Mouse (Mus musculus): ENCODE data around the gene Mthfd1. TPM values are rescaled to one million over a fixed set of nuclear protein-coding genes. Genes with fewer than 3 reads are reported as not detected.

Gene Mthfd1
- polyA plus RNA-seq, 1 experiment = 20.9 TPM

- Histone ChIP-seq H3K4me3 (ENCODE audit: control insufficient read depth, insufficient read depth, low read length) (no peak overlapping the region), H3K27ac (ENCODE audit: control insufficient read depth, insufficient read depth, low read length) (no peak overlapping the region), H3K4me1 (replicated peaks; ENCODE audit: control insufficient read depth, insufficient read depth, low read length) (0 out of 2 replicates have a peak, but pooled peaks cover 2% of the 10 kb centered on the region), H3K36me3 (ENCODE audit: control insufficient read depth, insufficient read depth, low read length) (no peaks in the 10 kb centered on the region), H3K27me3 (ENCODE audit: control insufficient read depth, insufficient read depth, low read length) (no peaks in the 10 kb centered on the region)
- no peak for DNase-seq
- no peak for TF ChIP-seq CTCF (IDR thresholded peaks at IDR 0.05; ENCODE audit: borderline replicate concordance, control insufficient read depth, extremely low read depth, insufficient read depth, low read length, poor library complexity)
- no peak for TF ChIP-seq POLR2A (IDR thresholded peaks at IDR 0.05; ENCODE audit: control insufficient read depth, extremely low read depth, insufficient read depth, low read length, poor library complexity)
- 92% methylated on average over 17 of the region's 17 CpGs for WGBS
Observed at GRCm38 (mm10) chr12:76336111-76336965, 81.2 kb downstream of the Mthfd1 start.

DNA sequence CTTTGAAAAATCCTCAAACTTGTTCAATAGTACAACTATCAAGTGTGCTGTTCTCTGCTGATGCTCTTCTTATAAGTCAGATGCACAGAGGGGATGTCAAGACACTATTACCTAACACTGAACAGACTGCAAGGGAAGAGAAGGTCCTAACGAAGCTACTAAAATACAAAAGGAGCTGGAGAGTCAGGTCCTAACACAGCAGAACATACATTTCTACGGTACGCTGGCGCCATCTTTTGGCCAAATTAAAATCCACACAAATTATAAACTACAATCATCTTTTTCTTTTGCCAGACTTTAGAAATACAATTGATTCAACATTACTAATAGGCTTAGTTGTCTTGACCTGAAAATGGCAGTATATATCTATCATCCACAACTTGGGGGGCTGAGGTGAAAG, 86.0 kb downstream of the Mthfd1 start:
- no peak overlapping the region for H3K4me3 ChIP-seq (ENCODE audit: control insufficient read depth, insufficient read depth, low read length)
- no peaks in the 10 kb centered on the region for H3K36me3 ChIP-seq (ENCODE audit: control insufficient read depth, insufficient read depth, low read length)
- TF ChIP-seq POLR2A (IDR thresholded peaks at IDR 0.05; ENCODE audit: control insufficient read depth, extremely low read depth, insufficient read depth, low read length, poor library complexity) (no peak), CTCF (IDR thresholded peaks at IDR 0.05; ENCODE audit: borderline replicate concordance, control insufficient read depth, extremely low read depth, insufficient read depth, low read length, poor library complexity) (no peak)
- DNase-seq = peak; percentile 65
- H3K27me3 ChIP-seq (ENCODE audit: control insufficient read depth, insufficient read depth, low read length) = no peaks in the 10 kb centered on the region
- WGBS = 6% methylated on average over 4 of the region's 4 CpGs
- no peak overlapping the region for H3K27ac ChIP-seq (ENCODE audit: control insufficient read depth, insufficient read depth, low read length)
- H3K4me1 ChIP-seq (replicated peaks; ENCODE audit: control insufficient read depth, insufficient read depth, low read length) = peaks cover 3% of the 10 kb centered on the region

- H3K4me1 ChIP-seq (replicated peaks; ENCODE audit: control insufficient read depth, insufficient read depth, low read length) = peaks cover 6% of the 10 kb centered on the region
- peak; percentile 52 for DNase-seq
- H3K27ac ChIP-seq (ENCODE audit: control insufficient read depth, insufficient read depth, low read length) = no peak overlapping the region
- WGBS = 48% methylated on average over 6 of the region's 6 CpGs
- H3K4me3 ChIP-seq (ENCODE audit: control insufficient read depth, insufficient read depth, low read length) = no peak overlapping the region
- TF ChIP-seq CTCF (IDR thresholded peaks at IDR 0.05; ENCODE audit: borderline replicate concordance, control insufficient read depth, extremely low read depth, insufficient read depth, low read length, poor library complexity) = no peak
- TF ChIP-seq POLR2A (IDR thresholded peaks at IDR 0.05; ENCODE audit: control insufficient read depth, extremely low read depth, insufficient read depth, low read length, poor library complexity) = no peak
- peaks cover 8% of the 10 kb centered on the region; the same call in 1 of the 2 replicates for H3K36me3 ChIP-seq (ENCODE audit: control insufficient read depth, insufficient read depth, low read length)
- H3K27me3 ChIP-seq (ENCODE audit: control insufficient read depth, insufficient read depth, low read length) = no peaks in the 10 kb centered on the region
Observed at GRCm38 (mm10) chr12:76345759-76346455, 90.8 kb downstream of the Mthfd1 start.

- H3K27me3 ChIP-seq (ENCODE audit: control insufficient read depth, insufficient read depth, low read length) = no peaks in the 10 kb centered on the region
- 85% methylated on average over 8 of the region's 8 CpGs for WGBS
Observed at GRCm38 (mm10) chr12:76349680-76350220, 94.7 kb downstream of the Mthfd1 start.

GRCm38 (mm10) chr12:76360868-76361267, 105.8 kb downstream of the Mthfd1 start:
- Histone ChIP-seq H3K4me3 (ENCODE audit: control insufficient read depth, insufficient read depth, low read length) (no peak overlapping the region), H3K36me3 (ENCODE audit: control insufficient read depth, insufficient read depth, low read length) (no peaks in the 10 kb centered on the region), H3K4me1 (replicated peaks; ENCODE audit: control insufficient read depth, insufficient read depth, low read length) (peaks cover 29% of the 10 kb centered on the region), H3K27ac (ENCODE audit: control insufficient read depth, insufficient read depth, low read length) (peak overlapping the region; percentile 68; the same call in 1 of the 2 replicates), H3K27me3 (ENCODE audit: control insufficient read depth, insufficient read depth, low read length) (no peaks in the 10 kb centered on the region)
- WGBS = 64% methylated on average over 1 of the region's 1 CpGs
- DNase-seq = no peak
- TF ChIP-seq POLR2A (IDR thresholded peaks at IDR 0.05; ENCODE audit: control insufficient read depth, extremely low read depth, insufficient read depth, low read length, poor library complexity) (no peak), CTCF (IDR thresholded peaks at IDR 0.05; ENCODE audit: borderline replicate concordance, control insufficient read depth, extremely low read depth, insufficient read depth, low read length, poor library complexity) (no peak)

More at GRCm38 (mm10) chr12:76349680-76350220, 94.7 kb downstream of the Mthfd1 start:
- Histone ChIP-seq H3K4me1 (replicated peaks; ENCODE audit: control insufficient read depth, insufficient read depth, low read length) (peaks cover 6% of the 10 kb centered on the region), H3K27ac (ENCODE audit: control insufficient read depth, insufficient read depth, low read length) (no peak overlapping the region), H3K4me3 (ENCODE audit: control insufficient read depth, insufficient read depth, low read length) (no peak overlapping the region), H3K36me3 (ENCODE audit: control insufficient read depth, insufficient read depth, low read length) (peaks cover 11% of the 10 kb centered on the region)
- no peak for TF ChIP-seq CTCF (IDR thresholded peaks at IDR 0.05; ENCODE audit: borderline replicate concordance, control insufficient read depth, extremely low read depth, insufficient read depth, low read length, poor library complexity)
- no peak for TF ChIP-seq POLR2A (IDR thresholded peaks at IDR 0.05; ENCODE audit: control insufficient read depth, extremely low read depth, insufficient read depth, low read length, poor library complexity)
- DNase-seq = no peak
